Mouse (Mus musculus) urinary bladder, postnatal 4 days (tissue): ENCODE data around the gene Entpd3.
"Not testable (repeated sequence)": the region's sequence is repeated elsewhere in the genome, so short reads cannot be mapped to it uniquely, and the experiment has no call there.

Source experiments
- DNase-seq, 2 experiments: peaks; one replicate each; pipeline ENCODE4 v3.0.0; 2021 to 2022; ENCODE audit warnings: low spot score in 2 of 2

The Entpd3 gene

GRCm38 (mm10) chr9:120533446-120533950 lies 6.1 kb upstream of the Entpd3 start:
- DNase-seq, result not testable (repeated sequence)

- DNase-seq, result no peak
Observed at GRCm38 (mm10) chr9:120541411-120541810, 1.8 kb downstream of the Entpd3 start.

DNA sequence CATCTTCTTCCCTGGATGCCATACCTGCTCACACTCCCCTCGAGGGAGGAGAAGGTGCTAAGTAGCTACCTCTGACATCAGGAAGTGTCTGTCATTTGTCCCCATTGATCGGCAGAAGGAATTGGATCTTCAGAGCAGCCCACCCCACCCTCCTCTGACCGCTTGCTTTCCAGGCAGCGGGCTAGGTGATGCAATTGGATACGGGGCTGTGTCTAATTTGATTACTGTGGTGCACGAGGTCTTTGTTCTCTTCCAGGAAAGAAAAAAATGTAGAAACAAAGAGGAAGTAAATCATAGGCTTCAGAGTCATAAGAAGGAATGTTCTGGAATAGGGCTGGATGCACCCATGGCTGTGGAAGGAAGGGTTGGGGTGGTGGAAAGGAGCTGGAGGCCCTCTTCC lies 2.6 kb downstream of the Entpd3 start:
- no peak for DNase-seq

GRCm38 (mm10) chr9:120545994-120546393 lies 6.4 kb downstream of the Entpd3 start:
- no peak for DNase-seq

- no peak for DNase-seq
Observed at GRCm38 (mm10) chr9:120546482-120546881, 6.9 kb downstream of the Entpd3 start.

GRCm38 (mm10) chr9:120547026-120547668 lies 7.5 kb downstream of the Entpd3 start:
- DNase-seq, result no peak

GRCm38 (mm10) chr9:120550778-120551177 lies 11.2 kb downstream of the Entpd3 start:
- DNase-seq, result no peak

GRCm38 (mm10) chr9:120563590-120563989 lies 24.0 kb downstream of the Entpd3 start:
- DNase-seq, result no peak

GRCm38 (mm10) chr9:120564247-120564646 lies 24.6 kb downstream of the Entpd3 start:
- no peak for DNase-seq

DNA sequence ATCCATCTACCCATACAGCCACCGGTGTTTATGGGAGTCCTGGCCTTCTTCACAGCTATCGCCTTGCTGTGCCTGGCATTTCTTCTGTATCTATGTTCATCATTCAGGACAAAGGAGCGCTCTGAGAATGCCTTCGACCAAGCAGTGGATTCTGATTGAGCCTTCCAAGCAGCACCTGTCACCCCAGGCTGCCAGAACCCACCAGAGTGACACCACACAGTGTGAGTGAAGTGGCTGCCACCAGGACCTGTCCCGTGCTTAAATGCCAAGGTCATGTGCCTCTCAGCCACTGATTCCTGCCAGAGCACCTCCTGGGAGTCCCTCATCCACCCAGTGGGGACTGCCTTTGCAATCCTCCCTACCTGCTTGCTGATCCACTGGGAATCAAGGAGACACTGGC lies 26.8 kb downstream of the Entpd3 start:
- no peak for DNase-seq

DNA sequence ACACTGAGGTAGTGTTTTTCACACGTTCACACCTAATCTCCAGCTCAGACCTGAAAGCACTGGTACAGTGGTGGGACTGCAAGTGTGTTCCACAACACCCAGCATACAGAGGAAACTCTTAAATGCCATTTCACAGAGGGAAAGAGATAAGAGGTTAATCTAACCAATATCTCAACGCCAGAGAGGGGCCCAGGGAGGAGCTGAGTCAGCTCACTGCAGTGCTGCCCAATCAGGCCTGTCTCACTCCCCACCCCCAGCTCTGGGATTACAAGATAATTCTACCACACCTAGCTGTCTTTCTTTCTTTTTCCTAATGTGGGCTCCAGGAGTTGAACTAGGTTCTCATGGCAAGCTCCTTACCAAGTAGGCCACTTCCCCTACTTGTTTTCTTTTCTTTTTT lies 29.3 kb downstream of the Entpd3 start:
- DNase-seq, result no peak

- DNase-seq, result no peak
Observed at GRCm38 (mm10) chr9:120569721-120570333, 30.2 kb downstream of the Entpd3 start.

DNA sequence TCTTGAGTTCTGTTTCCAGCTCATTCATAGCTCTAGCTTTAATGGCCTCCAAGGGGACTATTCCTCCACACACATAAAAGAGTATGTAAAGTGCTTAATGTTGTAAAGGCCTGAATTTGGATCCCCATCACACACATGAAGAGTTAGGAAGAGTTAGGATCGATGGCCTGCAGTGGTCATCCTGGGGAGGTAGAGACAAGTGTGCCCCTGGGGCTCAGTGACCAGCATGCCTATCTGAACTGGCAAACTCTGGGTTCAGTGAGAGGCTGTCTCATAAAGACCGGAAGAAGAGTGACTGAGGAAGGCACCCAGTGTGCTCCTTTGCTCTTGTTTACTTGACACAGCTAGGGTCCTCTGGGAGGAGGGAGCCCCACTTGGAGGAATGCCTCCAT lies 30.7 kb downstream of the Entpd3 start:
- DNase-seq, result no peak

DNA sequence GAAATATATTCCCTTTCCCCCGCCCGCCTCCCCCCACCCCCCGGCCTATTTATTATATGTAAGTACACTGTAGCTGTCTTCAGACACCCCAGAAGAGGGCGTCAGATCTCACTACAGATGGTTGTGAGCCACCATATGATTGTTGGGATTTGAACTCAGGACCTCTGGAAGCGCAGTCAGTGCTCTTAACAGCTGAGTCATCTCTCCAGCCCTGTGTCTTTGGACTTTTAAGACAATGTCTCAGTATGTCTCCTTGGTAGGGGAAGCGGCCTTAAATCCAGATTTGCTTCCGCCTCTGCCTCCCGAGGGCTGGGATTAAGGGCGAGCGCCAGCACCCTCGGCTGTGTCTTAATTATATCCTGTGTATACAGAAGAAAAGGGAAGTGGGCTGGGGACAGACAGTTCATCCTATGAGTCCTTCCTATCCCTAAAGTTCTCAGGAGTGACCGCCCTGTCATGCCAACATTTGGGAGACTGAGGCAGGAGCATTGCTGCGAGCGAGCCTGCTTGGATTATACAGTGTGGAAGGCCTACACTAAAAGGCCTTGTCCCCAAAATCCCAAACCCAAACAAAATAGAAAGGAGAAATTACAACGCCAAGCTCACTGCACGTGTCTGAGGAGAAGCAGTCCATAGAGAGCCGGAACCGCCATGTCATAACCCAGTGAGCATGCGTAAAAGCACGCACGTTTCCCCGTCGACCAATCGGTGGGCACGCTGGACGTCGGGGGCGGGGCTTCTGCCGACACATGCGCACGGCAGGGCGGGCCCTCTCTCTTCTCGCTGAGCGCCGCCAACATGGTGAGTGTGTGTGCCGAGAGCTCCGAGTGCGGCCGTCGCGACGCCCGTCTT lies 31.3 kb downstream of the Entpd3 start, which contains the start of gene Rpl14:
Gene Rpl14, plus strand, starts transcription at position 704 of the 852 bp plus-strand sequence.
- peak; percentile 97 to 99 for DNase-seq

DNA sequence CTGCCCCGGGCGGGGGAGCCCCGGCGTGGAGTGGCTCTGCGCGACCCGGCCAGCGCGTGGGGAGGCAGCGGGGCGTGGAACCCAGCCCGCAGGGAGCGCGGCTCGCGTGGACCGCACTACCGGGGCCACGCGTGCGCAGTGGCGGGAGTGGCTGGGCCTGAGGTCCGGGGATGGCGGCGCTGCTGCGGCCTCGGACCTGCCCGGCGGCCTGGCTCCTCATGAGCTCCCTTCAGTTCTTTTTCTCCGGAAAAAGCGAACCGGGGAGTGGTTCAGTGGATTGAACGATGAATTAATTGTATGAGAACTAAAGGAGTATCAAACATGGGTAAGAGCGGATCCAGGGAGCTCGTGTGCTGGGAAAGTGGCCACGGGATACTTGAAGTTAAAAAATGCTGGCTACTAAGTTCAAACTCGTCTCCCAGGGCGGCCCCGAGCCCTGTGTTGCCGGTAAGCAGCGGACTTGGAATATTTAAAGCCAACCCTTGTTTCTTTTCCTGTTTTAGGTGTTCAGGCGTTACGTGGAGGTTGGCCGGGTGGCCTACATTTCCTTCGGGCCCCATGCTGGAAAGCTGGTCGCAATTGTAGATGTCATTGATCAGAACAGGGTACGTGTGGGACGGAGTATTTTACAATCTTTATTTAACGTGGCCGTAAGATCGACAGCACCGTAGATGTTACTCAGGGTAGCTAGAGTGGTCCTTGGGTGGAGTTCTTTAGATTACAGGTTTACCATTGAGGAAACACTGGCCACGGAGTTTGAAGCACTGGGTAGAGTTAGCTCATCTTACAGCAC lies 32.2 kb downstream of the Entpd3 start:
- DNase-seq, result no peak

DNA sequence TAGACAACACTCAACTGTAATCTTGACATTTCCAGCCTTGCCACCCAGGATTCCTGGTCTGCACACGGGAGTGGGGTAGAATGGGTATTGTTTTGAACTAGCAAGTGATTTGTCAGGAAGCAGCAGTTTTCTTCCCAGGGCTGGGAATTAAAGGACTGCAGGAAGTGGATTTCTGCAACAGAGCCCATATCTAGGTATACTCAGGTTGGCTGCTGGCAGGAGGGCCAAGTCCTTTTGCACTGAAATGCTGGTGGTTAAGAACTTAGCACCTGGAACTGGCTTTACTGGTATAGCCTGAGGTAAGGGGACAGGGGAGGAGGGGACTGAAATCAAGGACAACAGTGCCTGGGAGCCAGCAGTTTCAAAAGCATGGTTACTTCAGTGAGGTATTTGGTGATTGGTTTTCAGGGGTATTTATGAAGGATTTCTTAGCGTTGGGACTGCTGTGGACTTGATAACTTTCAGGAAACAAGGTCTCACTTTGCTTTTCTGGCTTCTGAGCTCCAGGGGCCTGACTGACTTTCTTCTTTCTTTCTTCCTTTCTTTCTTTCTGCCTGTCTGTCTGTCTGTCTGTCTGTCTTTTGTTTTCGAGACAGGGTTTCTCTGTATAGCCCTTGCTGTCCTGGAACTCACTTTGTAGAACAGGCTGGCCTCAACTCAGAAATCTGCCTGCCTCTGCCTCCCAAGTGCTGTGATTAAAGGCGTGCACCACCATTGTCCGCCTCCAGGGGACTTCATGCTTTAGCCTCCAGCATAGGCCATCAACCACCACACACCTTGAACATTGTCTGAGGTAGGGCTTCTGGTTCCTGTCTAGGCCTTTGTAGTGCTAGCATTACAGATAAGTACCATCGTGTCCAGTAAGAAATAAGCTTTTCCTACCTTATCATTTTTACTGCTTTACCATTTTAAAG lies 36.4 kb downstream of the Entpd3 start:
- no peak for DNase-seq

GRCm38 (mm10) chr9:120576662-120577013 lies 37.0 kb downstream of the Entpd3 start:
- DNase-seq, result no peak

DNA sequence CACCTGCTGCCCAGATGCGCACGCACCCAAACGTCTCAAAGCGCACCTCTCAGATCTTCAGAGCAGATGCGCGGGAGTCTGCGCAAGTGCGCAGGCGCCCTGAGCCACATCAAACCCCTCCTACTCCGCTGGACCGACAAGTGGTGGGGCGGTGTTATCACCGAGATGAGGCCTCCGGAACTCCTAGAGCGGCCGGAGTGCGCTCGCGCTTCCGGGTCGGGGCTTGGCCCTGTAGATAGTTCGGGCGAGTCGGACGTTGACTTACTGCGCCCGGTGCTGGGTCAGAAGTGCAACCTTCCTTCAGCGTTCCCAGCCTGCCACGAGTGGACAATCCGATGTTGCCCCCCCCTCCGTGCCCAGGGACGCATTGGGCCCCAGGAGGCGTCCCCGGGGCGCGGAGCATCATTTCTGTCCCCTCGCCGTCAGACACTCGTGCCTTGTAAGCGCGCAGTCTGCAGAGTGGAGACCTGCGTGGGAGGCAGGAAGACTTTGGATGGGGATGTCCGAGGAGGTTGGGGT lies 37.6 kb downstream of the Entpd3 start:
- peak; percentile 83 for DNase-seq

GRCm38 (mm10) chr9:120577706-120578405 lies 38.2 kb downstream of the Entpd3 start:
- no peak for DNase-seq

DNA sequence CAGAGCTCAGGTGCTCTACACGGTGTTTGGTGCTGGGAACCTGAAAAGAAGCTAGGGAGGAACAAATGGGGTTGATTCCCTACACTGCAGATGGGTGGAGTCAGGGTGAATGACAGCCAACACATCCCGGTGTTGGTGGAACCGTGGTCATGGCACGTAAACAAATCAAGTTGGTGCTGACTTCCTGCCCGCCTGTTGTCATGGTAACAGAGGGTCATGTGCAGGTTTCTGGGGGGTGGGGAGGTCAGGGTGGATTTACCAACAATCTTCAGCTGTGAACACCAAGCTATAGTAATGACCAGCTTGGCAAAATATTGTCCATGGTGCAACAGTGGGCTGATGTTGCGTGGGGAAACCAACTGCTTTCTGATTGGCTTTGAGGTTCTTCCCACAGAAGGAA lies 39.1 kb downstream of the Entpd3 start:
- no peak for DNase-seq
